Mouse (Mus musculus): Measurements from ENCODE around the gene Gpc3.

GRCm38 (mm10) chrX:52425605-52426004 is 188.1 kb downstream of the Gpc3 start:
- TF ChIP-seq POLR2A (IDR thresholded peaks at IDR 0.05; ENCODE audit: borderline replicate concordance, low read depth, low read length) (no peak), CTCF (IDR thresholded peaks at IDR 0.05; ENCODE audit: low read depth, low read length) (no peak)
